Mouse (Mus musculus): ENCODE results near the gene Atp5f1. TPM values are rescaled to one million over a fixed set of nuclear protein-coding genes. Genes with fewer than 3 reads are reported as not detected.

The Atp5f1 gene
- polyA plus RNA-seq, 2 experiments = 233 to 438 TPM

- WGBS = 27% methylated on average over 1 of the region's 1 CpGs
Measured at GRCm38 (mm10) chr3:105915281-105915680, 44.6 kb downstream of the Atp5f1 start.

GRCm38 (mm10) chr3:105913839-105914681 is 45.8 kb downstream of the Atp5f1 start:
- ATAC-seq (ENCODE audit: low FRiP score, low read depth) (no peak), DNase-seq (ENCODE audit: low spot score) (no peak)
- H3K4me1 ChIP-seq (ENCODE audit: control insufficient read depth, insufficient read depth, low read length) = 0 out of 2 replicates have a peak, but pooled peaks cover 3% of the 10 kb centered on the region
- 66% methylated on average over 10 of the region's 10 CpGs for WGBS
- H3K9me3 ChIP-seq (ENCODE audit: control insufficient read depth, low read length) = no peaks in the 10 kb centered on the region
- H3K4me2 ChIP-seq (replicated peaks; ENCODE audit: low read depth, low read length, severe bottlenecking) = no peak overlapping the region
- H3K36me3 ChIP-seq (ENCODE audit: control insufficient read depth, insufficient read depth, low read length) = no peaks in the 10 kb centered on the region
- H3K9ac ChIP-seq (ENCODE audit: low read depth, low read length, severe bottlenecking) = no peak overlapping the region
- no peak overlapping the region for H3K27ac ChIP-seq (replicated peaks; ENCODE audit: low read depth, low read length)
- H3K27me3 ChIP-seq (ENCODE audit: control insufficient read depth, insufficient read depth, low read length) = no peaks in the 10 kb centered on the region
- no peak overlapping the region for H3K4me3 ChIP-seq (replicated peaks; ENCODE audit: low read length)
- no peak for TF ChIP-seq POLR2A (IDR thresholded peaks at IDR 0.05; ENCODE audit: borderline replicate concordance, extremely low read depth, insufficient read depth, insufficient read length)

More at GRCm38 (mm10) chr3:105915281-105915680, 44.6 kb downstream of the Atp5f1 start:
- Histone ChIP-seq H3K36me3 (ENCODE audit: control insufficient read depth, insufficient read depth, low read length) (no peaks in the 10 kb centered on the region), H3K9ac (ENCODE audit: low read depth, low read length, severe bottlenecking) (no peak overlapping the region), H3K27ac (replicated peaks; ENCODE audit: low read depth, low read length) (no peak overlapping the region), H3K4me1 (ENCODE audit: control insufficient read depth, insufficient read depth, low read length) (0 out of 2 replicates have a peak, but pooled peaks cover 3% of the 10 kb centered on the region), H3K27me3 (ENCODE audit: control insufficient read depth, insufficient read depth, low read length) (no peaks in the 10 kb centered on the region), H3K4me2 (replicated peaks; ENCODE audit: low read depth, low read length, severe bottlenecking) (no peak overlapping the region), H3K9me3 (ENCODE audit: control insufficient read depth, low read length) (no peaks in the 10 kb centered on the region), H3K4me3 (replicated peaks; ENCODE audit: low read length) (no peak overlapping the region)
- DNase-seq (ENCODE audit: low spot score) (no peak), ATAC-seq (ENCODE audit: low FRiP score, low read depth) (no peak)
- no peak for TF ChIP-seq POLR2A (IDR thresholded peaks at IDR 0.05; ENCODE audit: borderline replicate concordance, extremely low read depth, insufficient read depth, insufficient read length)

- ATAC-seq (ENCODE audit: low FRiP score, low read depth) = no peak
- WGBS = 66% methylated on average over 9 of the region's 9 CpGs
- Histone ChIP-seq H3K4me1 (ENCODE audit: control insufficient read depth, insufficient read depth, low read length) (no peaks in the 10 kb centered on the region), H3K4me3 (replicated peaks; ENCODE audit: low read length) (no peak overlapping the region), H3K27ac (replicated peaks; ENCODE audit: low read depth, low read length) (no peak overlapping the region), H3K4me2 (replicated peaks; ENCODE audit: low read depth, low read length, severe bottlenecking) (no peak overlapping the region), H3K9ac (ENCODE audit: low read depth, low read length, severe bottlenecking) (no peak overlapping the region), H3K9me3 (ENCODE audit: control insufficient read depth, low read length) (no peaks in the 10 kb centered on the region), H3K36me3 (ENCODE audit: control insufficient read depth, insufficient read depth, low read length) (no peaks in the 10 kb centered on the region), H3K27me3 (ENCODE audit: control insufficient read depth, insufficient read depth, low read length) (no peaks in the 10 kb centered on the region)
- no peak for DNase-seq (ENCODE audit: low spot score)
- TF ChIP-seq POLR2A (IDR thresholded peaks at IDR 0.05; ENCODE audit: borderline replicate concordance, extremely low read depth, insufficient read depth, insufficient read length) = no peak
Measured at GRCm38 (mm10) chr3:105912097-105912880, 47.6 kb downstream of the Atp5f1 start.

GRCm38 (mm10) chr3:105910519-105911190 is 49.2 kb downstream of the Atp5f1 start:
- no peaks in the 10 kb centered on the region for H3K9me3 ChIP-seq (ENCODE audit: control insufficient read depth, low read length)
- no peak for TF ChIP-seq POLR2A (IDR thresholded peaks at IDR 0.05; ENCODE audit: borderline replicate concordance, extremely low read depth, insufficient read depth, insufficient read length)
- DNase-seq (ENCODE audit: low spot score) = no peak
- no peak overlapping the region for H3K27ac ChIP-seq (replicated peaks; ENCODE audit: low read depth, low read length)
- H3K4me2 ChIP-seq (replicated peaks; ENCODE audit: low read depth, low read length, severe bottlenecking) = no peak overlapping the region
- H3K27me3 ChIP-seq (ENCODE audit: control insufficient read depth, insufficient read depth, low read length) = no peaks in the 10 kb centered on the region
- no peaks in the 10 kb centered on the region for H3K4me1 ChIP-seq (ENCODE audit: control insufficient read depth, insufficient read depth, low read length)
- H3K4me3 ChIP-seq (replicated peaks; ENCODE audit: low read length) = no peak overlapping the region
- no peak overlapping the region for H3K9ac ChIP-seq (ENCODE audit: low read depth, low read length, severe bottlenecking)
- 82% methylated on average over 11 of the region's 11 CpGs for WGBS
- ATAC-seq (ENCODE audit: low FRiP score, low read depth) = no peak
- H3K36me3 ChIP-seq (ENCODE audit: control insufficient read depth, insufficient read depth, low read length) = no peaks in the 10 kb centered on the region

GRCm38 (mm10) chr3:105908976-105909375 is 50.9 kb downstream of the Atp5f1 start:
- Histone ChIP-seq H3K36me3 (ENCODE audit: control insufficient read depth, insufficient read depth, low read length) (no peaks in the 10 kb centered on the region), H3K4me3 (replicated peaks; ENCODE audit: low read length) (no peak overlapping the region), H3K4me2 (replicated peaks; ENCODE audit: low read depth, low read length, severe bottlenecking) (no peak overlapping the region), H3K4me1 (ENCODE audit: control insufficient read depth, insufficient read depth, low read length) (no peaks in the 10 kb centered on the region), H3K9me3 (ENCODE audit: control insufficient read depth, low read length) (no peaks in the 10 kb centered on the region), H3K27me3 (ENCODE audit: control insufficient read depth, insufficient read depth, low read length) (no peaks in the 10 kb centered on the region), H3K9ac (ENCODE audit: low read depth, low read length, severe bottlenecking) (no peak overlapping the region), H3K27ac (replicated peaks; ENCODE audit: low read depth, low read length) (no peak overlapping the region)
- TF ChIP-seq POLR2A (IDR thresholded peaks at IDR 0.05; ENCODE audit: borderline replicate concordance, extremely low read depth, insufficient read depth, insufficient read length) = no peak
- WGBS = 83% methylated on average over 4 of the region's 4 CpGs
- ATAC-seq (ENCODE audit: low FRiP score, low read depth) = no peak
- DNase-seq (ENCODE audit: low spot score) = no peak
